Comparison of ENCODE assay signal across 16 mouse cellular contexts in the genomic region with DNA sequence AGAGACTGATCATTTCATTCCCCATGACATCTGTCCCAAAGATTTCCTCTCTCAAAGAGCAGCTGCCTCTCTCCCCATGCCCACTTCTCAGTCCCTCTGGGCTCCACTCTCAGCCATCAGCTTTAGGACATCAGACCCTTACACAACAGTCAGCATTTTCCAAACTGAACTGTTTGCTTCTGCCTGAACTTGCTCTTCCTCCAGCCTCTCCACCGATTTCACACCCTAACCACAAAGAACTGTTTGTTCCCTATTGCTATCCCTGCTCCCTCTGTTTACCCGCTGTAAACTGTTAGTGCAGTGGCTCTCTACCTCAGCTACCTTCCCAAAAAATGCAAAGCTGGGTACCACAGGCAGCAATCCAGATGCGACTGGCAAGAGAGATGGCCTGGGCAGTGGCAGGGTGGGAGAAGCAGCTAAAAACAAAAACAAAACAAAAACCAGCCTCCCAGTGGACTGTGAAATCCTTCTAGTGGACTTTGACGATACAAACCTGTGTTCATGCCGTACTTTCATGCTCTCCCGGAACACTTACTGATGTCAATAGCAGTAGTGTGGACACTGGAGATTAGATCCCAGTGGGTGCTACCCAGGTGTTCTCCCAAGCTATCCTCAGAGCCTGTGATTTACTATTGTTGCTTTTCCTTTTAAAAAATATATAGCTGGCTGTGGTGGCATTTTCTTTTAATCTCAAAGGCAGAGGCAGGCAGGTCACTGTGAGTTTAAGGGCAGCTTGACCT.
"Had no signal": no experiment of that assay in that cellular context is flagged by ENCODE, and none has a peak within 500 bp of the region (broad histone marks: within the 10 kb centered on the region; RNA-seq: fewer than 3 reads in every experiment).

No protein-coding gene starts in this region.

- H3K27me3 ChIP-seq: limb, embryonic 12.5 days; lung, embryonic 15.5 days; midbrain, embryonic 15.5 days; neural tube, embryonic 13.5 days had no signal

- H3K9me3 ChIP-seq: limb, embryonic 12.5 days; lung, embryonic 15.5 days; megakaryocyte, embryonic 14.5 days; midbrain, embryonic 15.5 days; neural tube, embryonic 13.5 days had no signal

- H3K4me1 ChIP-seq: limb, embryonic 12.5 days; lung, embryonic 15.5 days; megakaryocyte, embryonic 14.5 days; midbrain, embryonic 15.5 days; neural tube, embryonic 13.5 days had no signal

- ATAC-seq: intestine, postnatal 0 days; midbrain, embryonic 15.5 days had no signal

- DNase-seq: kidney, adult 8-10 months; kidney, postnatal 25 days; layer of hippocampus, adult 9-11 months; liver; right cerebral cortex, adult 18-20 months; right cerebral cortex, postnatal 25 days; spleen, adult 18-20 months; thymus, postnatal 4 days had no signal

- H3K36me3 ChIP-seq: limb, embryonic 12.5 days; lung, embryonic 15.5 days; midbrain, embryonic 15.5 days; neural tube, embryonic 13.5 days had no signal

- H3K4me2 ChIP-seq: limb, embryonic 12.5 days; lung, embryonic 15.5 days; midbrain, embryonic 11.5 days; midbrain, embryonic 15.5 days; neural tube, embryonic 13.5 days had no signal

- H3K9ac ChIP-seq: limb, embryonic 12.5 days; lung, embryonic 15.5 days; midbrain, embryonic 15.5 days; neural tube, embryonic 13.5 days had no signal

- H3K27ac ChIP-seq: limb, embryonic 12.5 days; lung, embryonic 15.5 days; macrophage; midbrain, embryonic 15.5 days; neural tube, embryonic 13.5 days had no signal

- H3K4me3 ChIP-seq: limb, embryonic 12.5 days; lung, embryonic 15.5 days; megakaryocyte, embryonic 14.5 days; midbrain, embryonic 15.5 days; neural tube, embryonic 13.5 days had no signal
